Mouse (Mus musculus): ENCODE measurements around the gene Sox10. TPM values are rescaled to one million over a fixed set of nuclear protein-coding genes. Genes with fewer than 3 reads are reported as not detected.

Gene Sox10
- polyA plus RNA-seq (2012; rRNA removed), result 1.5 and 1.6 TPM in 2 replicates

DNA sequence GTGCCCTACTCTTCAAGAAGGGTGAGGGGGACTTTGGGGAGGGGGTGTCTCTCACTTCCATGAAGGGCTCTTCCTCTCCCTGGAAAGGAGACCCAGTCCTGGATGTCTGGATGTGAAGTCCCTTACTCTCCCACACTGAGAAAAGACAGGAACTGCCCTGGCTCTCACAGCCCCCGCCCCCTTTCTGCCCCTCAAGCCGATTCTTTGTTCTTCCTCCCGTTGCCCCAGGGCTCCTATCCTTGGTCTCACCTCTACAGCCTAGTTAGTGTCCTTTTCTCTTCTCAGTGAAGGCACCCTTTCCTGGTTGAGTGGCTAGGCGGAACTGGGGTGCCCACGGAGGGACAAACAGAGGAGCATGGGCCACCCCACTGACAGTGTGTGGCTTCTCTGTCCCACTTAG is at the start of gene Sox10:
Sox10 (minus strand) TSS at position 101 of the 400 bp plus-strand sequence.
- TF ChIP-seq CTCF (IDR thresholded peaks at IDR 0.05; ENCODE audit: control insufficient read depth, insufficient read depth, insufficient replicate concordance, low read depth, low read length) (no peak), POLR2A (IDR thresholded peaks at IDR 0.05; ENCODE audit: control insufficient read depth, low read depth, low read length) (no peak)
- Histone ChIP-seq H3K4me3 (ENCODE audit: control insufficient read depth, low read depth, low read length) (no peak within 1 kb of the TSS), H3K36me3 (ENCODE audit: control insufficient read depth, insufficient read depth, low read length) (no peaks in the 10 kb centered on the region), H3K4me1 (ENCODE audit: control insufficient read depth, insufficient read depth, low read length) (peaks cover 7% of the 10 kb centered on the region), H3K27me3 (ENCODE audit: control insufficient read depth, insufficient read depth, low read length) (no peaks in the 10 kb centered on the region), H3K27ac (ENCODE audit: control insufficient read depth, insufficient read depth, low read depth, low read length) (no peak within 1 kb of the TSS)

DNA sequence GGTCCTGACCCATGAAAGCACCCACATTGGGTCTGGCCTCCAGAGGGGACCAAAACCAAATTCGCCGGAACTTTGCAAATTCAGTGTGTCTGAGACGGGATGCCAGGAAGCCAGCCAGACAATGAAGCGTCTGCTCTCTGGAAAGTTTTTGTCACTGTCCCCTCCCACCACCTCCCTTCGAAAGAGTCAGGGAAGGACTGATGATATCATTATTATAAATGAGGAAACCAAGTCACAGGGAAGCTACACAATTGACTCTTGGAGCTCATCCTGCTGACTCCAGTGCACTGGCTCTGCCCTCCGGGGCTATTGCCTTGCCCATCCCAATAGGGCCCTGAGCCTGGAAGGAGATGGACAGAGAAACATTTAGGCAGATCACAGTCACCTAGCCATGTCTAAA is 48.6 kb upstream of the Sox10 start:
- H3K27ac ChIP-seq (ENCODE audit: control insufficient read depth, insufficient read depth, low read depth, low read length), result no peak overlapping the region
- H3K27me3 ChIP-seq (ENCODE audit: control insufficient read depth, insufficient read depth, low read length), result no peaks in the 10 kb centered on the region
- TF ChIP-seq POLR2A (IDR thresholded peaks at IDR 0.05; ENCODE audit: control insufficient read depth, low read depth, low read length) (no peak), CTCF (IDR thresholded peaks at IDR 0.05; ENCODE audit: control insufficient read depth, insufficient read depth, insufficient replicate concordance, low read depth, low read length) (no peak)
- peaks cover 14% of the 10 kb centered on the region for H3K4me1 ChIP-seq (ENCODE audit: control insufficient read depth, insufficient read depth, low read length)
- H3K36me3 ChIP-seq (ENCODE audit: control insufficient read depth, insufficient read depth, low read length), result no peaks in the 10 kb centered on the region
- peak overlapping the region; percentile 79 for H3K4me3 ChIP-seq (ENCODE audit: control insufficient read depth, low read depth, low read length)

DNA sequence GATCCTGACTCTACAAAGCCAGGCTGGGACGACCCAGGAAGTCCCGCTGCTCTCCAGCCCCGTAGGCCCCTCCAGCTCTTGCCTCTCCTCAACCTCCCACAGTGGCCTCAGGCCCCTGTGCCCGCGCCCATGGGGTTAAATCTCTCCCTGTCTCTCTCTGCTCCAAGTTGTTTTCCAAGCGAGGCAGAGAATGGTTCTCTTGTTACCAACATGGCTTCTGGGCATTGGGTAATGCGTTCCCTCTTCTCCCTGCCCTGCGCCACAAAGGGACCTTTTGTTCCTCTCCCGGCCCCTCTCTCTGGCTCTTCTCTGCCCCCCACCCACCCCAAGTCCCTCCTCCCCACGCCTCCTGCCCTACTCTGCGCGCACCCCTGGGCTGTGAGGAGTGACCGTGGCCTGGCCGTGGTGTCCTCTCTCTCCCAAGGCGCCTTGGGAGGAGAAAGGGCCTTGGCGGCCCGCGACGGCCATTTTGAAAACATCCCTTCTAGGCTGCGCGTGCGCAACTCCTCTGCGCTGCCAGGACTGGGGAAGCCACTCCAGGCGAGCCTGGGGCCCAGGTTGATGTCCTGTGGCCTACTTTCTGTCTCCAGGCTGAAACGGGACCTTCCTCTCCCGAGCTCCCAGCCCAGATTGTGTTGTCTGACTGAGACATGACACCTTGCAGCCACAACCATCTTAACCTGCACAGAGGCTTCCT is 47.9 kb upstream of the Sox10 start:
- Histone ChIP-seq H3K27ac (ENCODE audit: control insufficient read depth, insufficient read depth, low read depth, low read length) (peak overlapping the region; percentile 45; the same call in 1 of the 2 replicates), H3K27me3 (ENCODE audit: control insufficient read depth, insufficient read depth, low read length) (no peaks in the 10 kb centered on the region), H3K4me1 (ENCODE audit: control insufficient read depth, insufficient read depth, low read length) (peaks cover 14% of the 10 kb centered on the region), H3K4me3 (ENCODE audit: control insufficient read depth, low read depth, low read length) (peak overlapping the region; percentile 79), H3K36me3 (ENCODE audit: control insufficient read depth, insufficient read depth, low read length) (no peaks in the 10 kb centered on the region)
- TF ChIP-seq POLR2A (IDR thresholded peaks at IDR 0.05; ENCODE audit: control insufficient read depth, low read depth, low read length) (peak; percentile 61), CTCF (IDR thresholded peaks at IDR 0.05; ENCODE audit: control insufficient read depth, insufficient read depth, insufficient replicate concordance, low read depth, low read length) (no peak)

DNA sequence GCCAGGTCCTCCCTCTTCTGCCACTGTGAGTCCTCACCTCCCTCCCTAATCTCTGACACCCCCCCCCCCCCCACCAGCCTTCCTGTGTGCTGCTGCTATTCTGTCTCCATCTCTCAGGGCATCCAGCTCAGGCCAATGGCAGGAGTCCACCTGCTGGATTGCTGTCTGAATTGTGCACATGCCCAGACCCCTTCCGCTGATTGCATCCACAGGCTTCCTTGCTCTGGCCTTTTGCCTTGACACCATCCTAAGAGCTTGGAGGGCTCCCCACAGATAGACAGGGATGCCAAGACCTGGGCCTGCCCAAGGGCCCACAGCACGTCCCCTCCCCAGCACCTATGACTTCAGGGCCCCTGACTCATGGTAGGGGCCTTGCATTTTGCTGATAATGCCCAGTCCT is 45.3 kb upstream of the Sox10 start:
- Histone ChIP-seq H3K36me3 (ENCODE audit: control insufficient read depth, insufficient read depth, low read length) (no peaks in the 10 kb centered on the region), H3K4me3 (ENCODE audit: control insufficient read depth, low read depth, low read length) (no peak overlapping the region), H3K4me1 (ENCODE audit: control insufficient read depth, insufficient read depth, low read length) (peaks cover 14% of the 10 kb centered on the region), H3K27ac (ENCODE audit: control insufficient read depth, insufficient read depth, low read depth, low read length) (no peak overlapping the region), H3K27me3 (ENCODE audit: control insufficient read depth, insufficient read depth, low read length) (no peaks in the 10 kb centered on the region)
- no peak for TF ChIP-seq CTCF (IDR thresholded peaks at IDR 0.05; ENCODE audit: control insufficient read depth, insufficient read depth, insufficient replicate concordance, low read depth, low read length)
- TF ChIP-seq POLR2A (IDR thresholded peaks at IDR 0.05; ENCODE audit: control insufficient read depth, low read depth, low read length), result no peak

DNA sequence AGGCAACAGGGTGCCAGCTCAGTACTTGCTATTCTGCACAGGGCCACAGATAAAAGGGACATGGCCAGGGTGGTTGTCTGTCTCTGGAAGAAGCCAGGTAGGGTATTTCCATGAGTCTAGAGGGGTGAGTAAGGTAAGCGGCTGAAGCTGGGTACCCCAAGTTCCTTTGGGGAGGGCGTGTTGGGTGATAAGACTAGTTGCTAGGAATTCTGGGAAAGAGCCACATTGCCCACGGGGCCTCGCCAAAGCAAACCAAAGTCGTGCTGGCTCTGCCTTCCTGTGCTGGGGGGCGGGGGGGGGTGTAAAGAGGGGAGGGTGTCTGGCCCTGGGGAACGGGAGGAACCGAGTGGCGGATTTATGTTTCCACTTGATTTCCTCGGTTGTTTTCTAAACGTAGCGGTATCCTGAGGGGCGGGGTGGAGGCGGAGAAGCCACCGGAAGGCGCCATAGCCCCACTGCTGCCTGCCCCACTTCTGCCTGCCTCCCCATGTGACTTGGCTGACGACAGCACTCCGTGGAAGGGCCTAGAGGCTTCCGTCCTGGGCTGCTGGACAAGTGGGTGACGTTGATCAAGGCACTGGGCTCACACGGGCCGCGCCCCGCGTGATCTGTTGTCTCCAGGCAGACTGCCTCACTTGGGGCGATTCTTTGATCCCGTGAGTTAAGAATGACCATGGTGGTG is 43.9 kb upstream of the Sox10 start:
- H3K27ac ChIP-seq (ENCODE audit: control insufficient read depth, insufficient read depth, low read depth, low read length), result no peak overlapping the region
- no peaks in the 10 kb centered on the region for H3K27me3 ChIP-seq (ENCODE audit: control insufficient read depth, insufficient read depth, low read length)
- H3K4me1 ChIP-seq (ENCODE audit: control insufficient read depth, insufficient read depth, low read length), result peaks cover 14% of the 10 kb centered on the region
- H3K4me3 ChIP-seq (ENCODE audit: control insufficient read depth, low read depth, low read length), result peak overlapping the region; percentile 43
- H3K36me3 ChIP-seq (ENCODE audit: control insufficient read depth, insufficient read depth, low read length), result no peaks in the 10 kb centered on the region
- TF ChIP-seq POLR2A (IDR thresholded peaks at IDR 0.05; ENCODE audit: control insufficient read depth, low read depth, low read length) (no peak), CTCF (IDR thresholded peaks at IDR 0.05; ENCODE audit: control insufficient read depth, insufficient read depth, insufficient replicate concordance, low read depth, low read length) (no peak)

DNA sequence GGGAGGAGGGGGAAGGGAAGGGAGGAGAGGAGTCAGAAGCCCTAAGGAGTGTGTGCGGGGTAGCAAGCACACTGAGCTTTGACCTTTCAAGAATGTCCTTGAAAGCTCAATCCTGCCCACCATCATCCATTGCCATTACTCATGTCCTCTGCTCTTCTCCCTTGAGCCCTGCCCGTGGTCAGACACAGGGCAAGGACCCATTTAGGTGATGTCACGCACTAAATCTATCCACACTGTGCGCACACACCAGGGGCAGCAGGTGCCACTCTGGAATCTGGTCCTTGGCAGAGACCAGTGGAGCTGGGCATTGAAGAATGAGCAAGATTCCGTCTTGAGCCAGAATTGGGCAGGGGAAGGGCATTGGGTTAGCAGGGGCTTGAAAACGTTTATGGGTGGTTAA is 43.2 kb upstream of the Sox10 start:
- TF ChIP-seq POLR2A (IDR thresholded peaks at IDR 0.05; ENCODE audit: control insufficient read depth, low read depth, low read length) (no peak), CTCF (IDR thresholded peaks at IDR 0.05; ENCODE audit: control insufficient read depth, insufficient read depth, insufficient replicate concordance, low read depth, low read length) (no peak)

DNA sequence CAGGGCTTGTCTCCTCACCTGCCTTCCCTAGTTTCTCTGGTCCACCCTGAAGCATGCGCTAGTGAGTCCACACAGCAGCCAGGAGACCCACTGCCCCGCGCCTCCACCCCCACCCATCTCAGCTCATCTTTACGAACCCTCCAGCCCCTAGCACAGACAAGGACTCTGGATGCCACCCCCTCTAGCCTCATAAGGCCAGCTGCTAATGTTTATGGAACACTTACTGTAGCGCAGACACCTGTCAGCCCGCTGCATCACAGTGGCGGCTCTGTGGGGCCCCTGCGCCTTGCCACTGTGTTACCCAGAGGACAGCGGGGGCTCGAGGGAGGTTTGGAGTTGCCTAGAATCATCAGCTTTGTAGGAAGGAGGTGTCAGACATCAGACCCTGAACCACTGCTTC is 37.5 kb upstream of the Sox10 start:
- H3K36me3 ChIP-seq (ENCODE audit: control insufficient read depth, insufficient read depth, low read length), result no peaks in the 10 kb centered on the region
- no peaks in the 10 kb centered on the region for H3K27me3 ChIP-seq (ENCODE audit: control insufficient read depth, insufficient read depth, low read length)
- no peak overlapping the region for H3K4me3 ChIP-seq (ENCODE audit: control insufficient read depth, low read depth, low read length)
- H3K27ac ChIP-seq (ENCODE audit: control insufficient read depth, insufficient read depth, low read depth, low read length), result no peak overlapping the region
- H3K4me1 ChIP-seq (ENCODE audit: control insufficient read depth, insufficient read depth, low read length), result no peaks in the 10 kb centered on the region
- TF ChIP-seq POLR2A (IDR thresholded peaks at IDR 0.05; ENCODE audit: control insufficient read depth, low read depth, low read length) (no peak), CTCF (IDR thresholded peaks at IDR 0.05; ENCODE audit: control insufficient read depth, insufficient read depth, insufficient replicate concordance, low read depth, low read length) (no peak)

More for the DNA sequence above, 43.2 kb upstream of the Sox10 start:
- Histone ChIP-seq H3K36me3 (ENCODE audit: control insufficient read depth, insufficient read depth, low read length) (no peaks in the 10 kb centered on the region), H3K4me3 (ENCODE audit: control insufficient read depth, low read depth, low read length) (no peak overlapping the region), H3K4me1 (ENCODE audit: control insufficient read depth, insufficient read depth, low read length) (peaks cover 9% of the 10 kb centered on the region), H3K27me3 (ENCODE audit: control insufficient read depth, insufficient read depth, low read length) (no peaks in the 10 kb centered on the region), H3K27ac (ENCODE audit: control insufficient read depth, insufficient read depth, low read depth, low read length) (no peak overlapping the region)
